Mouse (Mus musculus): ENCODE results near the gene Narfl.

The Narfl gene

DNA sequence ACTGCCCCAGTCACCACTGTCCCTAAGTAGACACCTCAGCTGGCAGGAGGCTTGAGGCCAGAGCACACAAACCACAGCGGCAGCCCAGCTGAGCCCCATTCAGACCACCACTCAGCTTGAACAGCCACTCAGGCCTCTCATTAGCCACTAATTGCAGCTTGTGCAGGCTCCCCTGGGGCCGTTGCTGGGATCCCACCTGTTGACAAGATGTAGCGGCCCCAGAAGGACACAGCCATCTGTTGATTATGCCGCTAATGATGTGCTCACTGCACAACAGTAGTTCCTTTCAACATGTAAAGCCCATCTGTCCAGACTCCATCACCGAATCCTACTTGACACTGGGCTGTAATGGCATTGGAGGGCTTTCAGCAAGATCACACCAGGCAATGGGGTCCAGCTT is 7.7 kb upstream of the Narfl start:
- no peak for DNase-seq

DNA sequence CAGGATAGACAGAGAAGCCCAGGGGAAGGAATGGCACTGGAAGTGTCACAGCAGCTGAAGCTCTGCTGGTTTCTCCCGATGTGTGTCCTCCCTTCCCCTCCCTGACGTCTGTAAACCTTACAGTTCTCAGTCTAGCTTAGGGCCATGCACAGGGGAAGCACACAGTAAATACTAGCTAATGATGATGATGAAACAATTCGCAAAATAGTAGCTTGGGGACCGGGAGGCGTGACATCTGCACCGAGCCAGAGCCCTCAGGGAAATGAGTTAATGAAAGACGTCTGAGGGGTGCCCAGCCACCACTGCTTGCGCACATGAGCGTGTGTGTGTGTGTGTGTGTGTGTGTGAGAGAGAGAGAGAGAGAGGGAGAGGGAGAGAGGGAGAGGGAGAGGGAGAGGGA is 4.2 kb upstream of the Narfl start:
- DNase-seq: no peak

DNA sequence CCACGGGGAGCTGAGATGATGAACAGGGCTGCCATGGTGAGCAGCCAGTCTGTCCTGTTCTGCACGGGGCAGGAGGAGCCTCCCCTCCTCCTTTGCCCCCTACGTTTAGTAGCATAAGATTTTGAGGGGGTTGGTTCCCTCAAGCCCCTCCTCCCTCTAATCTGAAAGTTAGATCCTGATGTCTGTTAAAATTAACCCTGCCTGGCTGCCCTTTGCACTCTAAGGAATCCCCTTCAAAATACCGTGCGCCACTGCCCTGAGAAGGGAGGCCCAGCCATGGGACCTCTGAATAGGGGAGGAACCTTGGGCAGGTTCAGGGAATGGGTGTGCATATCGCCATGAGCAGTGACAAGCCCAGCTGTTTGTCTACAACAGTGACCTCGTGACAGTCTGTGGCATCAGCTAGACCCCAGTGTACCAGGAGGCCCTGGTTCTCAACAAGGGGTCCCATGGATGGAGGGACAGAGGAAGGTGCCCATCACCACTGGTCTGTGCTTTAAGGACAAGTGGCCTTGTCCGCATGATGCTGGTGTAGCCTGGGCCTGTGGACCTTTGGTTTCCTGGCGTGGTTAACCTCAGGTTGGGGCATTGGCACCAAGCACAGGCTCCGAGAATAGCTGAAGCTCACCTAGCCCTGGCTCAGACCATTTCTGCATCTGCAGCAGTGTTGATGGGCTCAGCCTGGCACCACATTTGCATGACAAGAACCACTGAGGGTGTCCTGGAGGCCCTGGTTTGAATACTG is 1.9 kb downstream of the Narfl start:
- DNase-seq: no peak

GRCm38 (mm10) chr17:25777948-25778347 is 4.4 kb downstream of the Narfl start:
- no peak for DNase-seq

GRCm38 (mm10) chr17:25781339-25781738 is 7.8 kb downstream of the Narfl start:
- no peak for DNase-seq

- DNase-seq: peak; percentile 70 to 80
Measured at GRCm38 (mm10) chr17:25783086-25783485, 9.5 kb downstream of the Narfl start.

DNA sequence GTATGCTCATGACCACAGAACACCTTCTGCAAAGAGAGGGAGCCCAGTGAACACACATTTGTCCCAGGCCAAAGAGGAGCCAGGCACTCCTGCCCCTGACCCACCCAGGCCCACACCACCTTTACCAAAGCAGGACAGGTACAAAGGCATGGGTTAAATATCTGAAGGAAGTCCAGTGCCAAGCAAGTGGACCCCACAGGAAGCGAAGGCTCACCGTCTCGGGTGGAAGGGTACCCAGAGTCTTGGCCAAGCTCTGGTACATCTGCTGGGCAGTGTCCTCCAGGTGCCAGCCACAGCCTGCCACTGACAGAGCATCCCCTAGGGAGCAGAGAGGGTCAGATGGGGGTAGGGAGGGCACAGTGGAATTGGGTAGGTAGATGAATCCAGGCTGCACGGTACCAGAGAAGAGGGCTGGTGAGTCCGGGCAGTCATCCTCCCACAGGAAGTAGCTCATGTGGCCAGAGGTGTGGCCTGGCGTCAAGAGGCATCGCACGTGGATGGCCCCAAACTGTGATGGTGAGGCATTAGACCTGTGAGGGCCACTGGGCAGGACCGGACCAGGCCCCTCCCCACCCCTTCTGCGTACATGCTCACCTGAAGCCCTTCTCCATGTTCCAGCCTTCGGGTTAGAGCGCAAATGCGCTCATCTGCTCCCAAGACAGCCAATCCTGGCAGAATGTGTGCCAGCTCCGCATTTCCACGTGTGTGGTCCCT is 10.4 kb downstream of the Narfl start:
- DNase-seq: peak; percentile 30 to 42

- peak; percentile 97 to 98 for DNase-seq
Measured at GRCm38 (mm10) chr17:25785281-25785745, 11.7 kb downstream of the Narfl start, which contains the start of gene Haghl. Gene Haghl (minus strand): TSS chr17:25785673.

- no peak for DNase-seq
Measured at GRCm38 (mm10) chr17:25786280-25786679, 12.7 kb downstream of the Narfl start, which contains the start of gene Ccdc78. Gene Ccdc78 (plus strand): TSS chr17:25786580.

DNA sequence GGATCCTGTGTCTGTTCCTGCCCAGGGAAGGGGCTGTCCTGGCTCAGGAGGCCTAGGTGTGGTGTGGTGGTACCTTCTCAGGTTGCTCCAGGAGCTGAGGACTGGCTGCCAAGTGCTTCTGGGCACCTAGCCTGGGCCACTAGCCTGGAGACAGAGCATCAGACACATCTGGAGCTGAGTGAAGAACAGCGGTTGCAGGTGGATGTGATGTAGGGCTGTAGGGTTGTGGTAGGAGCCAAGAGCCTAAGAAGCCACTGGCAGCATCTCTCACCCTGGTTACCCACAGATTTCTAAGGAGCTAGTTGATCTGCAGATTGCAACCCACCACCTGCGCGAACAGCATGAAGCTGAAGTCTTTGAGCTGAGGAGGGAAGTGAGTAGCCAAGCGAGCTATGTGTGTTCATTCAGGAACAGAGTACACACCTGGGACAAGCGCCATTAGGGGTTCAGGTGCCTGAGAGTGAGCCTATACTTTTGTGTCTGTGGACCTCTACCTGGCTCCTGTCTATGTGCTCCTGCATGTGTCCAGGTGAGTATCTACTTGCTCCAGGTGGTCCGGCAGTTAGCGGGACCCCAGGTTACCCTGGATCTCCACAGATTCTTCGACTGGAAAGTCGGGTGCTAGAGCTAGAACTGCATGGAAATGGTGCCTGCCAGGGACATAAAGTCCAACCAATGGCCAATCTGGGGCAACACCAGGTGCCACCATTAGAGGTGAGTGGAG is 13.4 kb downstream of the Narfl start:
- DNase-seq: no peak

DNA sequence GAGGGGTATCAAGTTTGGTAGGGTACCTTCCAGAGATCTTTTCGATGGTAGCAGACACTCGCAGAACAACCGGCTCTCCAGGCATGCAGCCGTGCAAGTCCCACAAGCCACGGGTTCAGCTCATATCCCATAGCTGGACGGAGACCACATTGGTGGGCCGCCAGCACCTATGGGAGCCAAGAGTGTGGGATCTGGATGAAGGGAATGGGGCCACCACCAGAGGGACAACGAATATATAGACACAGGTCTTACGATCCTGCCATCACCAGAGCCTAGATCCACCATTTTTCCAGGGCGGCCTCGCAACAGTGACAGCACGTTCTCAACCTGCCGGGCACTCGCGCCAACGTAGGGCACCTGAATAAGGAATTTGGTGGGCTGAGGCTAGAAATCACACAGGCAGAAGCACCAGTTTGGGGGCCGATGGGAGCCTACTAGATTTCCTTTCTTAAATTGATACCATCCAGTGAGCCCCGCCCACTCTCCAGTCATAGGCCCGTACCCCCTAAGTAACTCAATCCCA is 17.8 kb downstream of the Narfl start:
- DNase-seq: peak in 1 of 2 experiments; percentile 33

- peak; percentile 90 to 91 for DNase-seq
Measured at GRCm38 (mm10) chr17:25791843-25792527, 18.4 kb downstream of the Narfl start.

DNA sequence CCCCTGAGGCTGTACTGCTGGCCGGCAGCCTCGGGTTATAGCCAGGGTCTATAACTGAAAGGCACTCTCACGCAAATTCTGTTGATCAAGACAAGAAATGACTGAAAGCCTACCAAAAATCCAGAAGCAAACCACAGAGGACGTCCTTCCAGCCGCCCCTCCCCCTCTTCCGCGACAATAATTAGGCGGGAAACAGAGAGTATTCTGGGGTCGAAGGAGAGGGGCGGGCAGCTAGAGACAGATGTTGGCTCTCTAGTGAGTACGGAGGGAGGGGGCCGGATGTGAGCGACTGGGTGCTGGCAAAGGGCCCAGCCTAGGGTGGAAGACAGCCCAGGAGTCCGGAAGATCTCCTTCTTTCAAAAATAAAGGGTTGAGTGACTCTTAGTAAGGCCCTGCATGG is 19.0 kb downstream of the Narfl start, which contains the start of gene Fam173a:
Fam173a (minus strand) TSS at position 287 of the 400 bp plus-strand sequence.
- DNase-seq: peak in 1 of 2 experiments; percentile 73

DNA sequence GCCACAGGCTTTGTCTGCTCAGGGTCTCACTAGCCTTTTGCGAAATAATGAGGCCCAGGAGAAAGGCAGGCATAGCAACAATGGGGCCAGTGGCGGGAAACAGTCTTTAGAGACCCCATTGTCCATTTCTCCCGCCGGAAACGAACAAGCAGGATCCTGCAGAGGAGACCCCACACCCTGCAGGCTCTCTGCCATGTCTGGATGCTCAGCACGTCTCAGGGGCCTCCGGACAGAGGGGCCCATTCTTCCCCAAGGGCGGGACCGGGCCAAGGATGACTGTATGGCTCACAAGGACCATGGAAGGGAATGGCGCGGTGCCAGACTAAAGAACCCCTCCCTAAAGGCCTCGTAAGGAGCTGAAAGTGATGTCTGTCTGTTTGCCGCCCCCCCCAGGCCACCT is 20.6 kb downstream of the Narfl start:
- peak in 1 of 2 experiments; percentile 45 for DNase-seq

DNA sequence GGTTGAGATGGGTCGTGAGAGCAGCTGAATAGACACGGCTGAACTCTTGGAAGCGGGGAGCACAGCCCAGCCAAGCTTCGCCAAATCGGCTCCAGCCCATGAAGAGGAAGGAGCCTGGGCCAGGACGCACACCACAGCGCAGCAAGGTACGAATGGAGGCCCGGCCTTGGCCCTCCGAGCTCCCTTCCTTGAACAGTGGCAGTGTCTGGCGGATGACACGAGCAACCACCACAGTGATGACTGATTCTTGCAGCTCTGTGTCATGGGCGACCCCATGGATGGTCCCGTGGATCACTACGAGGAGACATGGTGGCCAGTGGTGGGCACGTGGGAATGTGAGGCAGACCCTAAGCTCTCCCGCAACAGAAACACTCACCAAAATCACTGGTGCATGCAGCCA is 21.4 kb downstream of the Narfl start:
- no peak for DNase-seq

GRCm38 (mm10) chr17:25795609-25796092 is 22.1 kb downstream of the Narfl start, which contains the start of gene AC134908.4:
Gene AC134908.4 (minus strand): TSS chr17:25795659.
- DNase-seq: peak; percentile 22 to 50

- peak; percentile 19 to 53 for DNase-seq
Measured at GRCm38 (mm10) chr17:25796211-25796771, 22.7 kb downstream of the Narfl start.

DNA sequence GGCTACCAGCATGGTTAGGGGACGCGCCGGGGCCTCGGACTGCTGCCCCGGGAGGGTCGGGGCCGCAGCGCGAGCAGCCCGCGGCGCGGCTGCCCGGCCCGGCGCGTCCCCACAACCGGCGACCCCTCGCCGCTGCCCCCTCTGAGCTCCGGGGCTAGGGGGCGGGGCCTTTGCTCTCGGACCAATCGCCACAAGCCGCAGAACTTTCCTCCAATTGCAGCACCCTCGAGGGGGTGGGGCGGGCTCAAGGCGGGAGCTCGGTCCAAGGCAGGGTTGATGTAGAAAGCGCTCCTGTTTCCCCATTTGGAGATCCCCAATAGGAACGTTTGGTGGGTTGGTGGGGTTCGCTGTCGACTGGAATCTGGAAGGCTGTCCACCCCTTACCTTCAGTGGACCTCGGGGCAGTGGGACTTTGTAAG is 23.4 kb downstream of the Narfl start, which contains the start of gene Metrn:
Metrn (minus strand) TSS at position 186 of the 419 bp plus-strand sequence.
- DNase-seq: peak; percentile 67 to 82

DNA sequence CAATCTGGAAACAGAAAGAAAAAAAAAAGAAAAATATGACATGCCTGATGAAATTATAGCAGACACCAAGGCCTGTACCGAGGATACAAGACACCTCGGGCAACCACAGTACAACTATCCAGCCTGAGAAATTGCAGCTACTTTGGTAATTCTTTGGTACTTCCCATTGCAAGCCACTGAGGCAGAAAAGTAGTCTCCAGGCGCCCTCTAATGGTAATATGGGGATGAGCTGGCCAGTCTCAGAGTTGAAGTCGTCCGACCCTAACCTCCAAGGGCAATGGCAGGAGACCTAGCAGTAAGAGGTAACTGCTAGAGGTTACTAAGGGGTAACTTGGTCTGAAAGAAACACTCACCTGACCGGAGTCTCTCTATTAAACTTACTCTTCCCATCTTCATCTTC is 27.5 kb downstream of the Narfl start:
- peak; percentile 71 to 79 for DNase-seq

DNA sequence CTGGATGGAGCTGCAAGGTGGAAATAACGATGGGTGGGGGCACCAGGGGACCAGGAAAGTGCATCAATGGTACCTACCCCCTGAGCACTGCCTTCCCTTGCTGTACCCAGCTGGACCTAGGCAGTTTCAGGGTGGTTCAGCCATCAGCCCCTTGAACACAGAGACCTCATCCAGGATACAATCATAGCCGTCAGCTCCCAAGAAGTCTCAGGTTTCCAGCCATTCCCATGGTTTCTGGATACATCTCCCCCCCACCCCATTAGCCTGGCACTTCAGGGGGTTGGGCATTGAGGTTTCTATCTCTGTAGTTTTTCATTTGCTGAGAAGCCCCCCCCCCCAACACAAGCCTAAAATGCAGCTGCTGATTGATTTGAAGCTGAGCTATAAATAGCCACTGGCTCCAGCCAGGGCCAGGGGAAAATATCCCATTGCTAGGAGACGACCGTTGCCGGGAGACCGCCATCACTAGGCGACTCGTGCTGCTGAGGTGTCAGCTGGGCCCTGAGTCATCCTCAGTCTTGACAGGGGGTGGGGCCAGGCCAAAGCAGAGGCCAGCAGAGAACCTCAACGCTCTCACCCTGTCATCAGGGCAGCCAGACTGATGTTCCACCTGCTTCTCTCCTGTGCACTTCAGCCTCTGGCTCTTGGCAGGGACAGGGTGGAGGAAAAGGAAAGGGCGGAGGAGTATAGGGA is 29.4 kb downstream of the Narfl start:
- DNase-seq: peak in 1 of 2 experiments; percentile 59

DNA sequence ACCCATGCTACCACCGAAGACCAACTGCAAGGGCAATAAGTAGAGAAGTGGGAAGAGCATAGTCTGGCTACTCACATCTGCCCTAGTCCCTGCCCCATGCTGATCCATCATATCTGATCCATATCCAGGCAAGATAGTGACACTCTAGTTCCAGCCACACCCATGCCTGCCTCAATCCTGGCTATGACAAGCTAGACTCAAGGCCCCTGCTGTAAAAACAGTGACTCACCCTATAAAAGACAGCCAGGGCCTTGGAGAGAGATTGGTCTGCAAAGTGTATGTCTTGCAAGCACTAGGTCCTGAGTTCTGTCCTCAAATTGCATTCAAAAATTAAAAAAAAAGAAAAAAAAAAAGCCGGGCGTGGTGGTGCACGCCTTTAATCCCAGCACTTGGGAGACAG is 32.9 kb downstream of the Narfl start:
- DNase-seq: no peak

Measured in cerebellum, postnatal 25 days (tissue).